In the genomic region with DNA sequence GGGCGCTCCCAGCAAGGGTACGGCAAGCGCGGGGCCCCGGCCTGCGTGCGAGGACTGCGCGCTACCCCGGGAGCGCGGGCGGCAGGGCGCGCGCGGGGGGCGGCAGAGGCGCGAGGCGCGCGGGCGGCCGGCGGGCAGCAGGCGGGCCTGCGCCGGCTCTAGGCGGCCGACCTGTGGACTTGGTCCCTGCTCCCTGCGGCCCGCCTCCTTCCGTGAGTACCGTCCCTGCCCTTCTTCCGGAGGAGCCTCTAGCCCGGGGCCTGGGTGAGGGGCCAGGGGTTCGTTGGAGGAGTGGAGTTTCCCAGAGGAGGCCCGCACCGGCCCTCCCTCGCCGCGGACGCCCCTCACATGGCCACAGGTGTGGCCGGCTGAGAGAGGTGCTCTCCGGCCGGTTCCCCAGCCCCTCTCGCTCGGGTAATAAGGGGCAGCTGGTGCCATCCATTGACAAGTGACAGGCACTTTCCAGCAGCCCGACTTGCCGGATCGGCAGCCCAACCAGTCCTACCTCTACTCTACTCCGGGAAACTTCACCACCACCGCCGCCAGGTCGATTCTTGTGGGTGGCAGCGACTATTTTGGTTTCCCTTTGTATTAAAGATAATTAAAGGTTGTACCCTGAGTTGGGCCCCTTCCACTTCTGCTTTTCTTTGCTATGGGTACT, we compare ENCODE assay signal across 8 mouse cellular contexts. TPM values are rescaled to one million over a fixed set of nuclear protein-coding genes. Genes with fewer than 3 reads are reported as not detected.
A peak's percentile ranks its signal among the peaks of the same experiment; 100 is the strongest.
DNase-seq lines count a peak whose midpoint lies in the region; ATAC-seq and TF ChIP-seq lines count a peak whose summit lies in the region.

No protein-coding gene starts in this region.

- no peak overlapping the region for H3K27ac ChIP-seq in embryonic facial prominence, embryonic 12.5 days
- peak overlapping the region; percentile 84 for H3K27ac ChIP-seq in heart, embryonic 10.5 days
- H3K27ac ChIP-seq in kidney, embryonic 14.5 days (ENCODE audit: low read depth, low read length) = no peak overlapping the region
- peak overlapping the region; percentile 3 for H3K27ac ChIP-seq in liver, embryonic 11.5 days (ENCODE audit: low read depth, low read length)
- peak overlapping the region; percentile 2; the same call in 1 of the 2 replicates for H3K27ac ChIP-seq in stomach, embryonic 16.5 days (ENCODE audit: low read length)

- H3K4me2 ChIP-seq in embryonic facial prominence, embryonic 12.5 days (replicated peaks) = peak overlapping the region; percentile 25
- H3K4me2 ChIP-seq in kidney, embryonic 14.5 days (replicated peaks; ENCODE audit: low read depth, low read length) = peak overlapping the region; percentile 16
- H3K4me2 ChIP-seq in liver, embryonic 11.5 days = peak overlapping the region; percentile 51
- H3K4me2 ChIP-seq in myocyte (ENCODE audit: low read depth) = peak overlapping the region; percentile 70
- H3K4me2 ChIP-seq in stomach, embryonic 16.5 days (ENCODE audit: low read depth, low read length) = peak overlapping the region; percentile 29

- TF ChIP-seq POLR2A in myocyte (IDR thresholded peaks at IDR 0.05; ENCODE audit: insufficient read length, low read depth) = no peak

- peak overlapping the region; percentile 52 for H3ac ChIP-seq in myocyte (ENCODE audit: control insufficient read depth, insufficient read length)

- peak overlapping the region; percentile 37 for H3K9ac ChIP-seq in embryonic facial prominence, embryonic 12.5 days
- H3K9ac ChIP-seq in kidney, embryonic 14.5 days (ENCODE audit: low read depth, low read length) = peak overlapping the region; percentile 50
- H3K9ac ChIP-seq in liver, embryonic 11.5 days (ENCODE audit: low read depth, low read length) = peak overlapping the region; percentile 58
- peak overlapping the region; percentile 56 for H3K9ac ChIP-seq in stomach, embryonic 16.5 days (ENCODE audit: low read length)

- no peaks in the 10 kb centered on the region for H3K4me1 ChIP-seq in embryonic facial prominence, embryonic 12.5 days
- H3K4me1 ChIP-seq in heart, embryonic 10.5 days = no peaks in the 10 kb centered on the region
- H3K4me1 ChIP-seq in kidney, embryonic 14.5 days (ENCODE audit: control insufficient read depth, insufficient read depth, low read length) = no peaks in the 10 kb centered on the region
- H3K4me1 ChIP-seq in liver, embryonic 11.5 days (replicated peaks; ENCODE audit: control insufficient read depth, insufficient read depth, low read length) = peaks cover 5% of the 10 kb centered on the region; the same call in 1 of the 2 replicates
- H3K4me1 ChIP-seq in stomach, embryonic 16.5 days (ENCODE audit: control insufficient read depth, insufficient read depth, low read length) = no peaks in the 10 kb centered on the region

- H3K79me2 ChIP-seq in myocyte (ENCODE audit: control insufficient read depth, insufficient read depth) = peaks cover 48% of the 10 kb centered on the region

- peak overlapping the region; percentile 38 for H3K4me3 ChIP-seq in embryonic facial prominence, embryonic 12.5 days
- peak overlapping the region; percentile 57 for H3K4me3 ChIP-seq in heart, embryonic 10.5 days
- peak overlapping the region; percentile 35 for H3K4me3 ChIP-seq in kidney, embryonic 14.5 days (ENCODE audit: low read length)
- H3K4me3 ChIP-seq in liver, embryonic 11.5 days (ENCODE audit: low read depth, low read length) = peak overlapping the region; percentile 53
- peak overlapping the region; percentile 18 for H3K4me3 ChIP-seq in myocyte
- H3K4me3 ChIP-seq in stomach, embryonic 16.5 days (replicated peaks; ENCODE audit: low read length) = peak overlapping the region; percentile 42

- under 1% methylated on average over 43 of the region's 57 CpGs for WGBS in embryonic facial prominence, embryonic 12.5 days
- 4% methylated on average over 43 of the region's 57 CpGs for WGBS in heart, embryonic 10.5 days
- under 1% methylated on average over 31 of the region's 57 CpGs for WGBS in kidney, embryonic 14.5 days
- 0% methylated on average over 34 of the region's 57 CpGs for WGBS in liver, embryonic 11.5 days
- under 1% methylated on average over 33 of the region's 57 CpGs for WGBS in stomach, embryonic 16.5 days

- ATAC-seq in embryonic facial prominence, embryonic 12.5 days (ENCODE audit: insufficient number of reproducible peaks, insufficient read depth, low FRiP score, low TSS enrichment) = peak; percentile 0; the same call in 1 of the 2 replicates
- peak; percentile 56 for ATAC-seq in kidney, embryonic 14.5 days (ENCODE audit: low FRiP score, low TSS enrichment)
- ATAC-seq in liver, embryonic 11.5 days (replicated peaks; ENCODE audit: low FRiP score) = peak; percentile 43
- peak; percentile 32; the same call in 1 of the 2 replicates for ATAC-seq in stomach, embryonic 16.5 days (ENCODE audit: insufficient read depth, low FRiP score)

- peak; percentile 89 for DNase-seq in A20 (ENCODE audit: low read depth, low spot score)
- peak; percentile 76 for DNase-seq in adrenal gland, adult 2 months
- DNase-seq in heart, embryonic 10.5 days (ENCODE audit: low spot score) = peak; percentile 87
- DNase-seq in liver, embryonic 11.5 days (ENCODE audit: low spot score) = peak; percentile 63

- peaks cover 24% of the 10 kb centered on the region for H3K36me3 ChIP-seq in embryonic facial prominence, embryonic 12.5 days
- H3K36me3 ChIP-seq in heart, embryonic 10.5 days = peaks cover 24% of the 10 kb centered on the region
- H3K36me3 ChIP-seq in kidney, embryonic 14.5 days (ENCODE audit: control insufficient read depth, insufficient read depth, low read length) = peaks cover 25% of the 10 kb centered on the region
- H3K36me3 ChIP-seq in liver, embryonic 11.5 days (ENCODE audit: control insufficient read depth, insufficient read depth, low read length) = peaks cover 25% of the 10 kb centered on the region
- H3K36me3 ChIP-seq in myocyte (ENCODE audit: control insufficient read depth, insufficient read depth) = peaks cover 24% of the 10 kb centered on the region
- H3K36me3 ChIP-seq in stomach, embryonic 16.5 days (ENCODE audit: control insufficient read depth, insufficient read depth, low read length) = peaks cover 6% of the 10 kb centered on the region; the same call in 1 of the 2 replicates

- H3K27me3 ChIP-seq in embryonic facial prominence, embryonic 12.5 days = no peaks in the 10 kb centered on the region
- H3K27me3 ChIP-seq in heart, embryonic 10.5 days (ENCODE audit: insufficient read depth, poor library complexity, severe bottlenecking) = no peaks in the 10 kb centered on the region
- no peaks in the 10 kb centered on the region for H3K27me3 ChIP-seq in kidney, embryonic 14.5 days (ENCODE audit: control insufficient read depth, insufficient read depth, low read length)
- H3K27me3 ChIP-seq in liver, embryonic 11.5 days (replicated peaks; ENCODE audit: control insufficient read depth, insufficient read depth, low read length) = no peaks in the 10 kb centered on the region
- H3K27me3 ChIP-seq in myocyte (ENCODE audit: control insufficient read depth, insufficient read depth, insufficient read length) = no peaks in the 10 kb centered on the region
- H3K27me3 ChIP-seq in stomach, embryonic 16.5 days (ENCODE audit: control insufficient read depth, insufficient read depth, low read length) = no peaks in the 10 kb centered on the region

- H3K9me3 ChIP-seq in embryonic facial prominence, embryonic 12.5 days = no peaks in the 10 kb centered on the region
- H3K9me3 ChIP-seq in heart, embryonic 10.5 days = no peaks in the 10 kb centered on the region
- no peaks in the 10 kb centered on the region for H3K9me3 ChIP-seq in kidney, embryonic 14.5 days (ENCODE audit: control insufficient read depth, low read length)
- H3K9me3 ChIP-seq in liver, embryonic 11.5 days (ENCODE audit: control insufficient read depth, low read length) = no peaks in the 10 kb centered on the region
- no peaks in the 10 kb centered on the region for H3K9me3 ChIP-seq in stomach, embryonic 16.5 days (replicated peaks; ENCODE audit: control insufficient read depth, low read length)

TF ChIP-seq in myocyte, 11 proteins besides CTCF, POLR2A, EP300 and RAD21:
- no peak for TF ChIP-seq MYOD1 (IDR thresholded peaks at IDR 0.05; ENCODE audit: control insufficient read depth in 1 of 3, insufficient read length in 2 of 3, low read depth in 2 of 3)
- TF ChIP-seq USF1 (IDR thresholded peaks at IDR 0.05; ENCODE audit: low read depth) = no peak
- no peak for TF ChIP-seq CEBPB (IDR thresholded peaks at IDR 0.05; ENCODE audit: insufficient read depth, poor library complexity, severe bottlenecking)
- TF ChIP-seq E2F4 (IDR thresholded peaks at IDR 0.05; ENCODE audit: insufficient read depth) = no peak
- no peak for TF ChIP-seq TCF12 (IDR thresholded peaks at IDR 0.05; ENCODE audit: insufficient read depth, poor library complexity, severe bottlenecking)
- no peak for TF ChIP-seq REST (IDR thresholded peaks at IDR 0.05; ENCODE audit: insufficient read depth, insufficient read length)
- TF ChIP-seq SRF (IDR thresholded peaks at IDR 0.05; ENCODE audit: control insufficient read depth, insufficient read length, low read depth) = no peak

RNA-seq across cellular contexts. Expression of a gene that starts 0.7 kb away (rescaled TPM):
- total RNA-seq in adrenal gland, adult 2 months (2021) = 10 to 100 TPM; 55.4 to 67.1 TPM
- polyA plus RNA-seq in adrenal gland, adult 2 months (2012; rRNA removed) = 25.8 and 27.2 TPM in 2 replicates
- 70.2 and 74.4 TPM in 2 replicates for polyA plus RNA-seq in embryonic facial prominence, embryonic 12.5 days (2016; fragmentation: Nextera tagmentation; extraction: Ambion mirVana)
- polyA plus RNA-seq in heart, embryonic 10.5 days (2016; fragmentation: Nextera tagmentation; extraction: Ambion mirVana) = 42.4 and 51.0 TPM in 2 replicates
- polyA plus RNA-seq in kidney, embryonic 14.5 days (2014; fragmentation: Nextera tagmentation; extraction: Ambion mirVana) = 46.8 and 65.8 TPM in 2 replicates
- 58.3 and 61.3 TPM in 2 replicates for polyA plus RNA-seq in liver, embryonic 11.5 days (2014; fragmentation: Nextera tagmentation; extraction: Ambion mirVana)
- polyA plus RNA-seq in myocyte (2012; fragmentation: generic; extraction: Trizol) = 24.1 TPM
- 38.4 and 38.9 TPM in 2 replicates for polyA plus RNA-seq in stomach, embryonic 16.5 days (2015; fragmentation: Nextera tagmentation; extraction: Ambion mirVana)

RNA-seq across cellular contexts. Expression of a gene that starts 9.6 kb away (rescaled TPM):
- 10 to 100 TPM; 50.7 to 54.8 TPM for total RNA-seq in adrenal gland, adult 2 months (2021)
- 24.6 and 27.4 TPM in 2 replicates for polyA plus RNA-seq in adrenal gland, adult 2 months (2012; rRNA removed)
- polyA plus RNA-seq in embryonic facial prominence, embryonic 12.5 days (2016; fragmentation: Nextera tagmentation; extraction: Ambion mirVana) = 17.0 and 17.1 TPM in 2 replicates
- 10.3 and 11.7 TPM in 2 replicates for polyA plus RNA-seq in heart, embryonic 10.5 days (2016; fragmentation: Nextera tagmentation; extraction: Ambion mirVana)
- polyA plus RNA-seq in kidney, embryonic 14.5 days (2014; fragmentation: Nextera tagmentation; extraction: Ambion mirVana) = 10.5 and 12.7 TPM in 2 replicates
- polyA plus RNA-seq in liver, embryonic 11.5 days (2014; fragmentation: Nextera tagmentation; extraction: Ambion mirVana) = 8.6 and 10.9 TPM in 2 replicates
- polyA plus RNA-seq in myocyte (2012; fragmentation: generic; extraction: Trizol) = 6.2 TPM
- 14.6 and 15.3 TPM in 2 replicates for polyA plus RNA-seq in stomach, embryonic 16.5 days (2015; fragmentation: Nextera tagmentation; extraction: Ambion mirVana)

Comparison
In these comparisons a context has a peak if more than half of its experiments do, and no peak if none do; other contexts are left out.
1. ATAC-seq: peak in every context shown above with its lines; median percentile 56 in kidney, embryonic 14.5 days; 43 in liver, embryonic 11.5 days; 32 in stomach, embryonic 16.5 days; 0 in embryonic facial prominence, embryonic 12.5 days.
2. H3K27ac ChIP-seq: peak in heart, embryonic 10.5 days (single experiment), liver, embryonic 11.5 days (single experiment) and stomach, embryonic 16.5 days (single experiment); none in embryonic facial prominence, embryonic 12.5 days (single experiment) and kidney, embryonic 14.5 days (single experiment).
3. H3K4me2 ChIP-seq: peak in every context shown above with its lines; median percentile 70 in myocyte; 51 in liver, embryonic 11.5 days; 29 in stomach, embryonic 16.5 days; 25 in embryonic facial prominence, embryonic 12.5 days; 16 in kidney, embryonic 14.5 days.
4. Peak in every context shown above with its lines, with median percentiles within 50 percentile points of each other: DNase-seq, H3K4me3 ChIP-seq and H3K9ac ChIP-seq.